7 mouse cellular contexts compared by ENCODE assay signal in the genomic region with DNA sequence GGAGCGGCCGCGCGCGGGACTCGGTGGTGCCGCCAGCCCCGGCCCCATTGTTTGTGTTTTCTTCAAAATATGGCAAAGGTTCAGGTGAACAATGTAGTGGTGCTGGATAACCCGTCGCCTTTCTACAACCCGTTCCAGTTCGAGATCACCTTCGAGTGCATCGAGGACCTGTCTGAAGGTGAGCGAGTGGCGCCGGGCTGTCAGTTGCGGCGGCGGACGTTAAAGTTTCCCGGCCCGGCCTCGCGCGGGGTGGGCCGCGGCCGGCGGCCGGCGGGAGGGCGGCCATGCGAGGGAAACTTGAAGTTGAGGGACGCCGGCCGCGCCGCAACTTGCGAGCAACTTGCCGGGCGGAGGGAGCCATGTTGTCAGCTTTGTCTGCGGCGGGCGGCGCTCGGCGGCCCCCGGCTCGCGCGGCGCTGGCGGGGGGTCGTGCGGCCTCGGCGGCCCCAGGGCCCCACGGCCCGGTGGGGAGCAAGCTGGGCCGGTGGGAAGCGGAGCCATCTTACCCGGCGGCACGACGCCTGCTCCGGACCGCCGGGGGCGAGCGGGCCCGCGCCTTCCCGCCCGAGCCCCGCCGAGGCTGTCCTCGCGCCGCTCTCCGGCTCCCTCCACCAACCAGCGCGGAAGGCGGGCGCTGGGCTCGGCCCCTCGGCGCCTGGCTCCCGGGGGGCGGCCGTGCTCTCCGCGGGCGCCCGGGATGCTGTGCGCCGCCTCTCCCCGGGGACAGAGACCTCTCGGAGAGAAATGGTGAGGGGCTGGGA. TPM values are rescaled to one million over a fixed set of nuclear protein-coding genes. Genes with fewer than 3 reads are reported as not detected.
DNase-seq lines count a peak whose midpoint lies in the region; ATAC-seq and TF ChIP-seq lines count a peak whose summit lies in the region.

No protein-coding gene starts in this region.

- H3K36me3 ChIP-seq in embryonic facial prominence, embryonic 10.5 days (replicated peaks) = peaks cover 29% of the 10 kb centered on the region
- no peaks in the 10 kb centered on the region for H3K36me3 ChIP-seq in intestine, postnatal 0 days (ENCODE audit: control insufficient read depth, insufficient read depth)
- H3K36me3 ChIP-seq in midbrain, embryonic 15.5 days (replicated peaks) = no peaks in the 10 kb centered on the region

- H3K9ac ChIP-seq in intestine, postnatal 0 days (ENCODE audit: low read depth, low read length) = peak overlapping the region; percentile 88
- H3K9ac ChIP-seq in midbrain, embryonic 15.5 days = peak overlapping the region; percentile 77

- peak; percentile 34 for ATAC-seq in intestine, postnatal 0 days
- ATAC-seq in midbrain, embryonic 15.5 days (replicated peaks) = peak; percentile 34

- no peaks in the 10 kb centered on the region for H3K27me3 ChIP-seq in embryonic facial prominence, embryonic 10.5 days (replicated peaks; ENCODE audit: low read depth, poor library complexity, severe bottlenecking)
- no peaks in the 10 kb centered on the region for H3K27me3 ChIP-seq in intestine, postnatal 0 days (replicated peaks; ENCODE audit: control insufficient read depth, insufficient read depth, low read length)
- no peaks in the 10 kb centered on the region for H3K27me3 ChIP-seq in midbrain, embryonic 15.5 days (replicated peaks)

- peak overlapping the region; percentile 80 for H3K4me2 ChIP-seq in intestine, postnatal 0 days (replicated peaks; ENCODE audit: low read depth)
- peak overlapping the region; percentile 63 for H3K4me2 ChIP-seq in midbrain, embryonic 15.5 days

- H3K9me3 ChIP-seq in embryonic facial prominence, embryonic 10.5 days = no peaks in the 10 kb centered on the region
- no peaks in the 10 kb centered on the region for H3K9me3 ChIP-seq in intestine, postnatal 0 days (ENCODE audit: control insufficient read depth)
- no peaks in the 10 kb centered on the region for H3K9me3 ChIP-seq in midbrain, embryonic 15.5 days

- H3K27ac ChIP-seq in embryonic facial prominence, embryonic 10.5 days (replicated peaks) = peak overlapping the region; percentile 98
- peak overlapping the region; percentile 98 for H3K27ac ChIP-seq in intestine, postnatal 0 days (ENCODE audit: low read depth, low read length)
- H3K27ac ChIP-seq in midbrain, embryonic 15.5 days = peak overlapping the region; percentile 98

- DNase-seq in NIH3T3 (ENCODE audit: low read depth) = peak; percentile 68
- no peak for DNase-seq in embryonic facial prominence, embryonic 10.5 days (ENCODE audit: low spot score)
- peak; percentile 93 for DNase-seq in heart, adult 11 months
- DNase-seq in liver = peak; percentile 69
- peak; percentile 66 to 69 for DNase-seq in spleen, postnatal 10 days (ENCODE audit: low spot score in 2 of 2)

- no peak for TF ChIP-seq CTCF in intestine, postnatal 0 days (IDR thresholded peaks at IDR 0.05; ENCODE audit: low read depth)

- H3K4me1 ChIP-seq in embryonic facial prominence, embryonic 10.5 days = peaks cover 25% of the 10 kb centered on the region
- H3K4me1 ChIP-seq in intestine, postnatal 0 days (replicated peaks; ENCODE audit: control insufficient read depth, insufficient read depth, low read length) = no peaks in the 10 kb centered on the region; the same call in 1 of the 2 replicates
- peaks cover 38% of the 10 kb centered on the region for H3K4me1 ChIP-seq in midbrain, embryonic 15.5 days

- H3K4me3 ChIP-seq in embryonic facial prominence, embryonic 10.5 days = peak overlapping the region; percentile 95
- H3K4me3 ChIP-seq in intestine, postnatal 0 days (ENCODE audit: low read depth, low read length) = peak overlapping the region; percentile 74
- H3K4me3 ChIP-seq in midbrain, embryonic 15.5 days = peak overlapping the region; percentile 80

- WGBS in embryonic facial prominence, embryonic 10.5 days = under 1% methylated on average over 99 of the region's 99 CpGs
- WGBS in intestine, postnatal 0 days = under 1% methylated on average over 84 of the region's 99 CpGs
- under 1% methylated on average over 93 of the region's 99 CpGs for WGBS in midbrain, embryonic 15.5 days

RNA-seq across cellular contexts. Expression of gene Asf1a, which starts 0.7 kb away (rescaled TPM):
- 163 and 164 TPM in 2 replicates for polyA plus RNA-seq in embryonic facial prominence, embryonic 10.5 days (2016; fragmentation: Nextera tagmentation; extraction: Ambion mirVana)
- 40.4 and 44.5 TPM in 2 replicates for polyA plus RNA-seq in intestine, postnatal 0 days (2015; fragmentation: Nextera tagmentation; extraction: Ambion mirVana)
- 59.3 and 59.6 TPM in 2 replicates for polyA plus RNA-seq in midbrain, embryonic 15.5 days (2015; fragmentation: Nextera tagmentation; extraction: Ambion mirVana)

RNA-seq across cellular contexts. Expression of gene Mcm9, which starts 32.9 kb away (rescaled TPM):
- 13.5 and 14.1 TPM in 2 replicates for polyA plus RNA-seq in embryonic facial prominence, embryonic 10.5 days (2016; fragmentation: Nextera tagmentation; extraction: Ambion mirVana)
- 3.5 and 3.6 TPM in 2 replicates for polyA plus RNA-seq in intestine, postnatal 0 days (2015; fragmentation: Nextera tagmentation; extraction: Ambion mirVana)
- 6.3 and 6.4 TPM in 2 replicates for polyA plus RNA-seq in midbrain, embryonic 15.5 days (2015; fragmentation: Nextera tagmentation; extraction: Ambion mirVana)
